Mouse (Mus musculus) spleen, postnatal 36 days (tissue): Measurements from ENCODE around the gene Gm29427.
"Not testable (repeated sequence)": the region's sequence is repeated elsewhere in the genome, so short reads cannot be mapped to it uniquely, and the experiment has no call there.

Experiments
- DNase-seq, 2 experiments: peaks; one replicate each; pipeline ENCODE4 v3.0.0; 2022; ENCODE audit warnings: low spot score in 2 of 2, mixed read lengths in 1 of 2

Gene Gm29427

GRCm38 (mm10) chr1:130731741-130732337, 16.2 kb upstream of the Gm29427 start, which contains the start of gene AA986860:
TSS of gene AA986860 (plus strand) at chr1:130731976.
- DNase-seq: no peak

DNA sequence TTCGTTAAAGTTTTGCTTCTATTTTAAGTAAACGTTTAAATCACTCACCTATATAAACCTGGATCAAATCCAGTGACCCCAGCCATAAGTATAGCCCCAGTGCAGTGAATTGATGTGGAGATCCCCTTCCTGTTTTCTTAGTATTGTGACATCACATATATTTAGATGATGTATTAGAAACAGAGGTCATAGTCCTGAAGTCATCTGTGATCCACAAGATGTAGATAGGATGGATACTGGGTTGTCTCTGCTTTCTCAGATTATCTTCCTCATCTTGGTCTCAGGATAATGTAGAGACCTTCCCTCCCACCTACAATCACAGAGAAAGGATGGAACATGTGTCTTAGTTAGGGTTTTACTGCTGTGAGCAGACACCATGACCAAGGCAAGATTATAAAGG, 13.6 kb upstream of the Gm29427 start, which contains the start of gene Pfkfb2:
Pfkfb2 (minus strand) TSS at position 101 of the 400 bp plus-strand sequence.
- DNase-seq: no peak

- DNase-seq: no peak
Measured at GRCm38 (mm10) chr1:130728708-130729107, 13.1 kb upstream of the Gm29427 start.

DNA sequence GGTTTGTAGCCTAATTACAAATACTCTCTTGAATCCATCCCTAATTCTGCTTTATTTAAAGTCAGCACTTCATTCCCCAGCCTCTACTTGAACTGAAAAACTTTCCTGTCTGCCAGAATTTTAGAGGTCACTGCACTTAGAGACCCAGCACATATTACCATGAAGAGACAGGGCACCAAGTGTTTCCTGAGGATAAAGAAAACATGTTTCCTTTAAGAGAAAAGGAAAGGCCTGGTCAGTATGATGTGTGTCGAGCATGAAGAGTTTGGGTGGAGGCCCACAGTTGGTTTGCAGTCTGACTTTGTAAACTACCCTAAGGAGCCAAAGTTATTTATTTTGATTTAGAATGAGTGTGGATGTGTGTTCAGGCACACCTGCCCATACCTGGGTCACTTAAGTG, 12.5 kb upstream of the Gm29427 start:
- no peak for DNase-seq

DNA sequence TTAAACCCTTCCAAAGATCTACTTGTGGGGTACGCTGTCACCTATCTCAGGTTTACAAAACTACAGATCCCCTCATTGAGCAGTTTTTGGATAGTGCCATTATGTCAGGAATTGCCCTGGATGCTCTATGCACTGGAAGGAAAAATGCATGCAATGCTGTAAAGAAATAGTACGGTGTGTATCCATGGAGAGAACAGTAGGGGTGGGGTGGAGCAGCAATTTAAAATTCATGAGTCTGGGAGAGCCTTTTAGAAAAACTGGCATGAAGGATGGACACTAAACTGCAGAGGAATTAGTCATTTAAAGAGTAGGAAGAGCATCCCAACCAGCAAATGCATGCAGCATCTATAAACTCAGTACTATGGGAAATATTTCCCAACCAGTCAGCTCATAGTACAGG, 10.8 kb upstream of the Gm29427 start:
- DNase-seq: no peak

GRCm38 (mm10) chr1:130724206-130724605, 8.6 kb upstream of the Gm29427 start:
- no peak for DNase-seq

DNA sequence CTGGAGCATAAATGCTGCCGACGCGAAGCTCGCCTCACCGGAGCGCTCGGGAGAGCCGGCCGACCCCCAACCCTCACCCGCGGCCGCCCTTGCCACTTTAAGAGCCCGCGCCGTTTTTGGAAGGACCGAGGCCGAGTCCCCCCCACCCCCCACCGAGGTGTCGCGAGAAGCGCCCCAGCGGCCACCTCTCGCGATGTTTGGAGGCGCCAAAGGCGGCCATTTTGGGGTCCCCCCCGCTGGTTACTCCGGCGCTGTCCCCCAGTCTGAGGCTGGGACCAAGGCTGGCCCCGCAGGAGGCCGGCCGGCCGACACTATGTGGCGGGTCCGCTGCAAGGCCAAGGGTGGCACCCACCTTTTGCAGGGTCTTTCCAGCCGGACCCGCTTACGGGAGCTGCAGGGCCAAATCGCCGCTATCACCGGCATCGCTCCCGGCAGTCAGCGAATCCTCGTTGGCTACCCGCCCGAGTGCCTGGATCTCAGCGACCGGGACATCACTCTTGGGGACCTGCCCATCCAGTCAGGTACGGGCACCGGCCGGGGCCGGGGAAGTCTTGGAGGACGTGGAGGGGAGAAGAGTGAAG, 1.8 kb upstream of the Gm29427 start, which contains the start of gene Yod1:
Yod1 (plus strand) TSS at position 37 of the 581 bp plus-strand sequence.
- DNase-seq: peak; percentile 83 to 86

DNA sequence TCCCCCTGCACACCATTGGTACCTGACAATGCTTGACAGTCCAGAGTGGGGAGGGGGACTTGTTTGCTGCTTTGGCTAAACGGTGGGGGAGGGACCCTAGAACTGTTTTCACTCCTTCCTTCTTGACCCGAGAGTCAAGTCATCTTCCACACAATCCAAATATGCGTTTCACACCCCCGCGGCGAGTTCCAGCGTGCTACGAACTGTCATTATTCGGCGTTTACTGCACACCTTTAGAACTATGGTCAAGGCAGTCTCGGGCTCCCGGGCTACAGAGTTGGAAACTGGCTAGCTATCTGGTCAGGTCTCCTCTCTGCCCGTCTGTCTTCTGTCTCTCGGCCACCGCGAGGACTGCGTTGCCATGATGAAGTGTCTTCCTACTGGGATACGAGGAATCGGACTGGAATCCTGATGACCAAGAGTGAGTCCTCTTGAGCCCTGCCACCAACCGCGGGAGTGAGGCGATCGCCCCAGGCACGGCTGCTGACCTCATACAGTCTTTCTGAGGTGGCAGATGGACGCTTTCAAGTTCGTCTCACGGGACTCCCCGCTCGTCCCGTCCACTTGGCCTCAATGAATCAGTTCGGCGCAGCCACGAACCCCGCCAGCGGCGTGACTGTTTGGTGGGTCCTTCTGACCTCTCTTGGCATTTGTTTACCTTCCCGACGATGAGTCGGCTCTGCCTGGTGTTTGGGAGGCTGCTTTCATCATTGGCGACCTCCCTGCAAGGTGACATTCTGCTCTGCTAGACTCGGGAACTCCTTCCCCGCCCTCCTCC, 1.1 kb upstream of the Gm29427 start:
- peak in 1 of 2 experiments; percentile 32 for DNase-seq

GRCm38 (mm10) chr1:130716218-130716512, 566 bp upstream of the Gm29427 start:
- peak in 1 of 2 experiments; percentile 12 for DNase-seq

- DNase-seq: no peak
Measured at GRCm38 (mm10) chr1:130714046-130714445, 1.6 kb downstream of the Gm29427 start.

GRCm38 (mm10) chr1:130710283-130711080, 5.1 kb downstream of the Gm29427 start:
- no peak for DNase-seq

GRCm38 (mm10) chr1:130703613-130704012, 12.0 kb downstream of the Gm29427 start:
- DNase-seq: no peak

GRCm38 (mm10) chr1:130701976-130702375, 13.6 kb downstream of the Gm29427 start:
- DNase-seq: no peak

DNA sequence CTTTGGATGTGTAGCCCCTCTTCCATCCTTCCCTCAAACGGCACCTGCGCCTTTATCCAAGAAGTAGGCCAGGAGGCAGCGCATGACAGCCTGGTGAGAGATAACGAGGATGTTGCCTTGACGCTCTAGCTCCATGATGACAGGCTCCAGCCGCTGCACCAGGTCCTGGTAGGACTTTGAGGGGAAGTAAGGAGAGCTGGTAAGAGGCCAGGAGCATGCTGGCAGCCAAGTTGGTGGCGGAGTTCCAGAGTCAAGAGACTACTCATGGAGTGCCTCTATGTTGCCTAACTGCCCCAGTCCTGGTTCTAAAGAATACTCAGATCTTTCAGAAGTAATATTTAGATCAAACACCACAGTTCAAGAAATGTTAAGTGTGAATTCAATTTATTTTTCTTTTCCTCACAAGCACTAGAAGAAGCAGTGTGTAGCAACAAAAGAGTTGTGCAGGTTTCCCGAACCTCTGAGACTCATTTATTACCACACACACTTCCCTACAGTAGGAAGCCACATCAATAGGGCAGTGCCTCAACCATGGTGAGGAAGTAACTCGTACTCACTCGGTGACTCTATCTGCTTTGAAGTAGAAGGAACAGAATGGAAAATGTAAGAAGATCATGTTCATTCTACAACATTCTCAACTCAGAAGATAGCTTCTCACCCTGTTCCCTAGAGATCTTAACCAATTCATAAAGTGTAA, 15.5 kb downstream of the Gm29427 start:
- DNase-seq: no peak

DNA sequence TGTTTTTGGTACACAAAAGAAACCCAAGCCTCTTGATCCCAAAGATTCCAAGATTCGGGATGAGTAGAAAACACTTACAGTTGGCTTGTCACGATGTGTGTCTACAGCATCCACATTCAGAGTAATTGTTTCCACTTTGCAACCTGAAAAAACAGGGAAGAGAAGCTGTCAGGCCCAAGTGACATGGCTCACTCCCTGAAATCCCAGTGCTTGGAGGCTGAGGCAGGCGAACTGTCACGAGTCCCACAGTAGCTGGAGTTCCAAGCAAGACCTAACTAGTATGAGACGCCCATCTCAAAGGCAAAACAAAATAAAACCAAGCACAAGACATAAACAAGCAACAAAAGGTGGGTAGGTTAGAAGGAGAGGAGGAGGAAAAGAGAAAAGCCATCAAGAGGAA, 17.0 kb downstream of the Gm29427 start:
- DNase-seq: no peak

DNA sequence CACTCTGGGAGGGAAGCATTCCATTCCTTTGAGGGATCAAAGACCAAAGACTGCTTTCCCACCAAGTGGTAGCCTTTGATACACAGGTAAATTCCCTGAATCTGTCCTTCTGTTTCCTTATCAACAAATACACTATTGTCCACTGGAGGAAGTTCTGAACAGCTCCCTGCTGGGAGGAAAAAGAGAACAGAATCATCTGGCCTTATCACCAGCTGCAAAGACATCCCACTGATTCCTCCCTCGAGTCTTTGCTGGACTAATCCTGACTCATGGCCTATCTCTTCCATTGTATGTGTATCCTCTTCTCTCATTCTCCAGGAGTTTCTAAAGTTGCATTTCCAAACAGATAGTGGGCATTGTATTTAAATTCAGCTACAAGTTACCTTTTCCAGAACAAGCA, 31.7 kb downstream of the Gm29427 start:
- DNase-seq: no peak

GRCm38 (mm10) chr1:130681656-130682413, 33.8 kb downstream of the Gm29427 start:
- DNase-seq: no peak

- no peak for DNase-seq
Measured at GRCm38 (mm10) chr1:130681075-130681474, 34.5 kb downstream of the Gm29427 start.

DNA sequence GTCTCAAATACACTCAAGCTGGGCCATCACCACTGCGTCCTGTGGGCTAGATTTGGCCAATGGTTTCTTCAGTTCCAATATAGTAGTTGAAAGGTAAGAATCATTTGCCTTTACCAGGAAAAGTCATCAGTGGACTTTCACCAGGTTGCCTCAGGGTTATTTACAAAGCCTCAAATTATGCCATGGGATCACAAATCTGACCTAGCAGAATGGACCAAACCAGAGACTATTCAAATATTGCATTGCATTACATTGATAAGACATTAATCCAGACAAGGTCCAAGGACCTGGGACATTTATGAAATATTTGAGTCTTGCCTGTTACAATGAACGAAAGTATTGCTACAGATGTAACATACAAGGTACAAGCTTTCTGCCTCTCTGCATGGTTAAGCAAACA, 37.0 kb downstream of the Gm29427 start:
- no peak for DNase-seq

DNA sequence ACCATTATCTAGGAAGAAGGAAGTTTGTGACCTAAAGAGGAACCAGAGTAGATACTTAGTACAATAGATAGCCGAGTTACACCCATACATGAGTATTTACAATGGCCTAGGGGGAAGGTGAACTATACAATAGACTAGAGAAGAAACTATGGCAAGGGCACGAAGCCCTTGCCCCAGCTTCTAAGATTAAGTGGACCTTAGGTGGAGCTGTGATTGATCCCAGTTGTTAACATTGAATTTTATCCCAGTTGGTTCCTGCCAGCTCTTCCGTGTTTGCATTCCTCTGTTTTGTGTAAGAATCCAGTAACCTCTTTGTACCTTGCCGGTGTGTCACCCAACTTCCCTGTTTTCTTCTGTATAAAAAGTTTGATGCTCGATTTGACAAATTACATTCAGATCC, 52.0 kb downstream of the Gm29427 start:
- not testable (repeated sequence) for DNase-seq

DNA sequence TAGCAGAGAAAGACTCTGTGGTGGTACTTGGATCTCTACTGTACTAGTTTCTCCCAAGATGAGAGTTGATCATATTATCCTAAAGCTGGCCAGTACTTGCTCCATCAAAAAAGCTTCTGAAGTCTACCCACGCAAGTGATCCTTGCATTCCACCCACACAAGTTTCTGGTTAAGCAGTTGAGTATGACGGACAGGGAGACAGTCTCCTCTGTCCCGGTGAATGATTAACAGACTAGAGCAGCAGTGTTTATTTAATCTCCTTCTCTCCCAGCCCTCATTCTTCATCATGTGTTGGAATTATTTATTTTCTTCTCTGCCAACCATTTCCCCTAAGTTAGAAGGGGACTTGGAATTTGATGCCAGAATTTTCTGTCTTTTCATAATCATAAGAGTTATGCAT, 54.1 kb downstream of the Gm29427 start, which contains the start of gene C4bp:
C4bp (minus strand) TSS at position 179 of the 400 bp plus-strand sequence.
- no peak for DNase-seq
